Mouse (Mus musculus): ENCODE results near the gene Srek1. TPM values are rescaled to one million over a fixed set of nuclear protein-coding genes. Genes with fewer than 3 reads are reported as not detected.

The Srek1 gene
- 75.2 and 83.5 TPM in 2 replicates for polyA plus RNA-seq (2015; fragmentation: Nextera tagmentation; extraction: Ambion mirVana)

DNA sequence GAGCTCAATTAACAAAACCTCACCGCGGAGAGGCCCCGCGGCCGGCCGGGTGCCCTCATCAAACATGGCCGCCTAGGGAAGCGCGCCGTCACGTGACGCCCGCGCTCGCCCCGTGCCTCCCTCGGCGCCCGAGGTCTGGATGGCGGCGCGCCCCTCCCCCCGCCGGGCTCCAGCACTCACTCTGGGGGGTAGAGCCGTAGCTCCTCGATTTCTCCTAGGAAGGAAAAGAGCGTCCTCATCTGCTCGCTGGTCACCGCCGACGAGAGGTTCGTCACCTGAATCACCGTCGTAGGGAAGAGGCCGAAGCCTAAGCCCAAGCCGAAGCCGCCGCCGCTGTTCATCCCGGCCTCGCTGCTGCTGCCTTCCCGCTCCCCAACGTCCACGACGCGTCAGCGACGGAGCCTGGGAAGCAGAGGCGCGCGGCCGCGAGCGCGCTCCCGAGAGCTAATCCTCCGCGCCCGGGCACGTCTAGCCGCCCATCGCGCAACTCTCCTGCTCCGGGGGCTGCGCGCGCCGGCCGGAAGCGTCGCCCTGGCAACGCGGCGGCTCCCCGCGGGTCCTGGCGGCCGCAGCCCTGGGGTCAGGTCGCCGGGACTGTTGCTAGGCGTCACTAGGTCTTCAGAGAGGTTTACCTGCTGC is at the start of gene Srek1:
Srek1 (minus strand) TSS at position 490 of the 639 bp plus-strand sequence.
- no peaks in the 10 kb centered on the region for H3K27me3 ChIP-seq
- H3K27ac ChIP-seq (replicated peaks), result peak within 1 kb of the TSS; percentile 99
- no peaks in the 10 kb centered on the region for H3K9me3 ChIP-seq
- peak within 1 kb of the TSS; percentile 87 for H3K9ac ChIP-seq
- peak; percentile 95 for ATAC-seq (ENCODE audit: low read depth)
- no peaks in the 10 kb centered on the region for H3K36me3 ChIP-seq
- H3K4me1 ChIP-seq (replicated peaks), result peaks cover 31% of the 10 kb centered on the region
- H3K4me2 ChIP-seq, result peak within 1 kb of the TSS; percentile 64
- H3K4me3 ChIP-seq, result peak within 1 kb of the TSS; percentile 67
- under 1% methylated on average over 81 of the region's 81 CpGs for WGBS

DNA sequence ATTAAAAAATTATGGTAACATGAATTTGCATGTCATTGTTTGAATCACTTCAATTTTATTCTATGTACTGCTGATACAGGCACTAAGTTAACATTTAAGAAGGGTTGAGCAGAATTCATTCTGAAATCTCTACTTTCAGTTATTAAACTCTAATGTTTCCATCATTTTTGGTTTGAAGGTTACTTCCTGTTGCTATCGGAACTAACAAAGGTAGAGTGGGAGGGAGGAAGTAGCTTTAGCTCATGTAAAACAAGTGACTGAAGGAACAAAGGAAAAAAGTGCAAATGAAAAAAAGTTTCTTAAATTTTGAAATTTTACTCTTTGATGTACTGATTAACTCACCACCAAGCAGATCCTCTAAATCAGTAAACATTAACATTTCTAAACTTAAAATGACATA is 47.9 kb upstream of the Srek1 start:
- H3K9ac ChIP-seq, result no peak overlapping the region
- no peaks in the 10 kb centered on the region for H3K4me1 ChIP-seq (replicated peaks)
- ATAC-seq (ENCODE audit: low read depth), result no peak
- H3K9me3 ChIP-seq, result no peaks in the 10 kb centered on the region
- H3K4me3 ChIP-seq, result no peak overlapping the region
- 90% methylated on average over 1 of the region's 1 CpGs for WGBS
- H3K27me3 ChIP-seq, result no peaks in the 10 kb centered on the region
- no peak overlapping the region for H3K27ac ChIP-seq (replicated peaks)
- no peak overlapping the region for H3K4me2 ChIP-seq
- peaks cover 24% of the 10 kb centered on the region for H3K36me3 ChIP-seq

DNA sequence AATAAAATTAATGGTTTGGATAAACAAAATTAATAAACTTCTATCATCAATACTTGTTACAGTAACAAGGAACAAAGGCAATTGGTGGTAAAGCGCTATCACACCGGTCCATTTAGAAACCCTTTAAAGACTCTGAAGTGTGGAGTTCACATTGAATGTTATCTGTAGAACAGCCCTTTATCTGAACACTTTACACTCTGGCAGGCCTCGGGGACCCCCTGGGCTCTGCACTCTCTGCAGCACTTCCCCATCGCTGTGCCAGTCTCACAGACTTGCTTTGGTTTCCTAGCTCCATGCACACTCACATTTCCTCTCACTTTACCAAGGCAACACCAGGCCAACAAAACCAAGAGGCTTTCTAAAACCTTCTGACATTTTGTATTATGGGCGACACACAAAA is 45.0 kb upstream of the Srek1 start:
- Histone ChIP-seq H3K9me3 (no peaks in the 10 kb centered on the region), H3K36me3 (peaks cover 27% of the 10 kb centered on the region), H3K27ac (replicated peaks) (no peak overlapping the region), H3K9ac (no peak overlapping the region), H3K4me1 (replicated peaks) (no peaks in the 10 kb centered on the region), H3K4me3 (no peak overlapping the region), H3K27me3 (no peaks in the 10 kb centered on the region), H3K4me2 (no peak overlapping the region)
- ATAC-seq (ENCODE audit: low read depth), result no peak
- WGBS, result 82% methylated on average over 5 of the region's 5 CpGs

DNA sequence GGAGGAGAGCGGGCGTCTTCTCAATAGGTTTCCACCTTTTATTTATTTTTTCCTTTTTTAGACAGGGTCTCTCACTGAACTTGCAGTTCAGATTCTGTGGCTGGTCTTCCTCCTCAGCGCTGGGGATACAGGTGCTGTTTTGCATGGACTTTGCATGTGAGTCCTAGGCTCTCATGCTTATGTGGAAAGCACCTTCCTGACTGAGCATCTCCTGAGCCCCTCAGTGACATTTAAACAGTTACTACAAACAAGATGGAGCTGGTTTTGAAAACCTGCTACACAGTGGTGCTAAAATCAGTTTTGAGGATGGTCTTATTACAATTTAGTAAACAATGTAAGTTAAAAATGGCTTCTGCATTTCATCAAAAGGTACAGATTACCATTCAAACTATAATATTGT is 43.5 kb upstream of the Srek1 start:
- no peak for ATAC-seq (ENCODE audit: low read depth)
- no peaks in the 10 kb centered on the region for H3K27me3 ChIP-seq
- no peak overlapping the region for H3K27ac ChIP-seq (replicated peaks)
- peaks cover 23% of the 10 kb centered on the region for H3K36me3 ChIP-seq
- no peaks in the 10 kb centered on the region for H3K9me3 ChIP-seq
- H3K4me2 ChIP-seq, result no peak overlapping the region
- no peak overlapping the region for H3K9ac ChIP-seq
- 87% methylated on average over 3 of the region's 3 CpGs for WGBS
- no peak overlapping the region for H3K4me3 ChIP-seq
- no peaks in the 10 kb centered on the region for H3K4me1 ChIP-seq (replicated peaks)

DNA sequence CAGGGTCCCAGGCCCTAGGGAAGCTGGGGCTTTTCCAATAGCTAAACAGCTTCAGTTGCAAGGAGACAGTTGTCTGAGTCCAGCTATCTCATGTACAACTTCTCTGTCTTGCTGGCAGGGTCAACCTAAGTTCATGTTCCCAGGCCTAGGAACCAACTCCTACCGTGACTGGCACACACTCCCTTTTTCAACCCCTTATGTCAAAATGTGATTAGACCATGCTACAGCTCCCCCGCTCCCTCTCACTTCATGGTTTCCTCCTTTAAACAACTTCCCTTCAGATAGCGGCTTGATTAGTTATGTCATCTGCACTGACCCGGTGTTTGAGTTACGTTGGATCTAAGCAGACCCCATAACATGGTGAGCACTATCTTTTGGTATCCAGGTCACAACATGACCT is 33.1 kb upstream of the Srek1 start:
- H3K4me2 ChIP-seq, result no peak overlapping the region
- H3K27me3 ChIP-seq, result no peaks in the 10 kb centered on the region
- no peak overlapping the region for H3K4me3 ChIP-seq
- no peaks in the 10 kb centered on the region for H3K9me3 ChIP-seq
- ATAC-seq (ENCODE audit: low read depth), result no peak
- no peak overlapping the region for H3K27ac ChIP-seq (replicated peaks)
- WGBS, result 80% methylated on average over 5 of the region's 5 CpGs
- H3K9ac ChIP-seq, result no peak overlapping the region
- peaks cover 12% of the 10 kb centered on the region for H3K4me1 ChIP-seq (replicated peaks)
- peaks cover 1% of the 10 kb centered on the region for H3K36me3 ChIP-seq

DNA sequence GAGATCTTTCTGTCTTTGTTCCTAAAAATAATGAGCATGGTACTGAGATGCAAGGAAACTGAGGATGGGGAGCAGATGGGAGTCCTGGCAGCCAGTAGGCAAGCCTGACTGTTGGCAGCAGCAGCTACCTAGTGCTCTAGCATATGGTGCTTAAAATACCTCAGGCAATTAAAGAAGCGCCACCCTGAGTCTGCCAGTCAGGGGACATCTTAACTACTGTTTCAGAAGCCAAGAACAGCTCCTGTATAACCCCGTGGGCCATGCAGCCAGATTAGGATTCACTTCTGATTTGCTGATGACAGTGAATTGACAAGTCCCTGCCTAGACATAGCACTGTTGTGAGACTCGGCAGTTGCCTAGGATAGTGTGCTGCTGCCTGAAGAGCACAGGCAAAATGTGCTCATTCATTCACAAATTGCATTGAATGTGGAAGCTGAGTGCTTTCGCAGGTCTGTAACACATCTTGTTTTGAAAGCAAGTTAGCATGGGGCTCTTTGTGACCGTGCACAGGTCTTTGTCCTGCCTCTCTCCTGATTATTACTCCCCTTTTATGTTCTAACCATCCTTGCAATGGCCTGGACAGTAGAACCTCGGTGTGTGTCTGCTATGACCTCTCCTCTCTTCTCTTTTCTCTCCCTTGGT is 31.9 kb upstream of the Srek1 start:
- H3K27me3 ChIP-seq, result no peaks in the 10 kb centered on the region
- H3K4me1 ChIP-seq (replicated peaks), result peaks cover 12% of the 10 kb centered on the region
- H3K9ac ChIP-seq, result no peak overlapping the region
- no peak overlapping the region for H3K4me2 ChIP-seq
- no peaks in the 10 kb centered on the region for H3K9me3 ChIP-seq
- 13% methylated on average over 6 of the region's 6 CpGs for WGBS
- no peaks in the 10 kb centered on the region for H3K36me3 ChIP-seq
- no peak overlapping the region for H3K4me3 ChIP-seq
- peak; percentile 92 for ATAC-seq (ENCODE audit: low read depth)
- peak overlapping the region; percentile 75 for H3K27ac ChIP-seq (replicated peaks)

DNA sequence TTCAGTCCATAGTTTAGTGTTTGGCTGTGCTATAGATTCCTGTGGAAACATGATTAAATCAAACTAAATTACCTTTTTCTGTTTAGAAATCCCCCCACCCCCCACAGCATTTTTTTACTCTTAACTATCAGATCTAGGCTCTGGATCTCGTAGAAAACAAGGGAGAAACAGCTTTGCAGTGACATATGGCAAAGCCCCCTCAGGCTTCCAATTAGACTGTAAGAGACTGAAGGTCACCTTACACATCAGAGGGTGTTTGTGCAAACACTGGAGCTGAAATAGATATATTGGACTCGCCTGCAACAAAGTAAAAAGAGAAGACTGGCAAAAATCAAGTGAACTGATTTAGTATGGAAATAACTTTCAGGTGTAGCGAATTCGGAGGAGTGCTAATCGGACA is 29.3 kb upstream of the Srek1 start:
- Histone ChIP-seq H3K4me1 (replicated peaks) (peaks cover 12% of the 10 kb centered on the region), H3K27me3 (no peaks in the 10 kb centered on the region), H3K36me3 (no peaks in the 10 kb centered on the region), H3K9ac (no peak overlapping the region), H3K4me3 (no peak overlapping the region), H3K27ac (replicated peaks) (no peak overlapping the region), H3K4me2 (no peak overlapping the region), H3K9me3 (no peaks in the 10 kb centered on the region)
- WGBS, result 74% methylated on average over 5 of the region's 5 CpGs
- no peak for ATAC-seq (ENCODE audit: low read depth)

DNA sequence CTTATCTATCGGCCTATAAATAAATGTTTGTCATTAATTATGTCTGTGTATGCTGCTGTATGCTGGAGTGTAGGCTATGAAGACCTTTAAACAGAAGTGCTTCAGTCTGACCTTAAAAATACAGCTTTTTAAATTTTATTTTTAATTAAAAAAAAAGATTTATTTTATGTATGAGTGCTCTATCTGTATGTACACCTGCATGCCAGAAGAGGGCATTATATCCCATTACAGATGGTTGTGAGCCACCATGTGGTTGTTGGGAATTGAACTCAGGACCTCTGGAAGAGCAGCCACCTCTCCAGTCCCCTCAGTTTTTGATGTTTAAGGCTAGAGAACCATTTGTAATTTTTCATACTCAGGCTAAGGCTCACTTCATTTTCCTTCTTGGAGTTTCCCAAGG is 26.6 kb upstream of the Srek1 start:
- H3K27ac ChIP-seq (replicated peaks), result no peak overlapping the region
- no peaks in the 10 kb centered on the region for H3K36me3 ChIP-seq
- WGBS, result 94% methylated on average over 1 of the region's 1 CpGs
- H3K4me1 ChIP-seq (replicated peaks), result 0 out of 2 replicates have a peak, but pooled peaks cover 4% of the 10 kb centered on the region
- no peak overlapping the region for H3K9ac ChIP-seq
- no peak overlapping the region for H3K4me2 ChIP-seq
- H3K9me3 ChIP-seq, result no peaks in the 10 kb centered on the region
- no peak for ATAC-seq (ENCODE audit: low read depth)
- H3K27me3 ChIP-seq, result no peaks in the 10 kb centered on the region
- H3K4me3 ChIP-seq, result no peak overlapping the region

DNA sequence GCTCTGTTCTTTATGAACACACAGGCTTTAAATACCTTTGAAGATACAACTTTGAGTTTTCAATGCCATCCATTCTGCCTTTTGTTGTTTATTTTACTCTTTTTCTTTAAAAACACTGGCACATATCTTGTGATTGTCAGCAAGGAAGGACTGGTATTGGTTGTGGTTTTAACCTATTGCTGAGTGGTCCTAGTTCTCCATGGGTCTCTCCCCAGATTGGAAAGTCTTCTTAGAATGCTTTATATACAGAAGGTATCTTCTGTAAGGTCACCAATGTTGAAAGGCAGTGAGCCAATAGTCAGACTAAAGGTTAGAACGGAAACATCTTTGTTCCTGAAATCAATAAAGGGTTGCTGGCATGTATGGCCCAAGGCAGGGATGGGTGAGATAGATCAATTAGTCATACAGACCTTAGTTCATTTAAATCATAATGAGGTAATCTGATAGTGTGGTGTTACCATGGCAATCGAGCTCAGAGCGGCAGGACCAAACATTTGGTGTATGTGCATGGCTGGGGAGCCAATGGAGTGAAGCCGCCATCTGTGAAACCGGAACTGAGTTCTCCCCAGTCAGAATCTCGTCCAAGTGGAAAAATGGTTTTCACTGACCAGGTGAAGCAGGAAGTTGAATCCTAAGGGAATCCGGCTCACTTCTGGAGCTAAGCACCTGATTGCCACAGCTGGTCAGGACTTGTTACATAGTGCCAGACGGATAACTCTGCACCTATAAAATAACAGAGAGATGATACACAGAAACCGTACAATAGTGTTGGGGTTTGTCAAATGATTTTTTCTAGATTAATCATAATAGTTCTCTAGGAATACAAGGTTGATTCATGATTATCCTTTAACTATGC is 20.5 kb upstream of the Srek1 start:
- WGBS, result 52% methylated on average over 9 of the region's 9 CpGs
- H3K27ac ChIP-seq (replicated peaks), result no peak overlapping the region; the same call in 1 of the 2 replicates
- H3K4me1 ChIP-seq (replicated peaks), result 0 out of 2 replicates have a peak, but pooled peaks cover 4% of the 10 kb centered on the region
- no peak overlapping the region for H3K4me3 ChIP-seq
- ATAC-seq (ENCODE audit: low read depth), result peak; percentile 83
- H3K27me3 ChIP-seq, result no peaks in the 10 kb centered on the region
- H3K36me3 ChIP-seq, result no peaks in the 10 kb centered on the region
- no peak overlapping the region for H3K9ac ChIP-seq
- no peaks in the 10 kb centered on the region for H3K9me3 ChIP-seq
- no peak overlapping the region for H3K4me2 ChIP-seq

DNA sequence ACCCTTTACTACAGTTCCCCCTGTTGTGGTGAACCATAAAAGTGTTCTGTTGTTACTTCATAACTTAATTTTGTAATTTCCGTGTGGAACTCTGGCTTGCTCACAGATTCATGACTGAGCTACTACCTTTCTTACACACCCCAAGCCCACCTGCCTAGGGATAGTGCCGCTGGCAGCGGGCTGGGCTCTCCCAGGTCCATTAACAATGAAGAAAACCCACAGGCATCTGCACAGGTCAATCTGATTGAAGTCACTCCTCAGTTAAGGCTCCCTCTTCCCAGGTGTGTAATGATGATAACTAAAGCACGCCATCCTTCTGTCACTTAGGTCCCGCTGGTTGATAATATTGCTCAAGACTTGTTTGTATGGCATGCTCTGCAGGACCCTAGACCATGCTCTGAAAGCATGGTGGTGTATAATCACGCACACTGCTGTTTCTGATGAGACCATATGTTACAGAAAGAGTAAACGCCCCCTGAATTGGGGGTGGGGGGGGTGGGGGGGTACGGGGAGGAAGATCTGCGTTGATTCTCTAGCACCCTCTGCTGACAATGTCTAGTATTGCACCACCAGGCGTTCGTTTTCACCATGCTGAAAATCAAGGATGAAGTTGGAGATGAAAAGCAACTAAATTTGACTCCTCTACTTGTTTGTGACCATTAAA is 5.6 kb upstream of the Srek1 start:
- Histone ChIP-seq H3K4me1 (replicated peaks) (peaks cover 3% of the 10 kb centered on the region; the same call in 1 of the 2 replicates), H3K4me2 (no peak overlapping the region), H3K4me3 (no peak overlapping the region), H3K36me3 (no peaks in the 10 kb centered on the region), H3K27me3 (no peaks in the 10 kb centered on the region), H3K9me3 (no peaks in the 10 kb centered on the region), H3K27ac (replicated peaks) (no peak overlapping the region), H3K9ac (no peak overlapping the region)
- peak; percentile 59; the same call in 1 of the 2 replicates for ATAC-seq (ENCODE audit: low read depth)
- WGBS, result 31% methylated on average over 11 of the region's 11 CpGs

DNA sequence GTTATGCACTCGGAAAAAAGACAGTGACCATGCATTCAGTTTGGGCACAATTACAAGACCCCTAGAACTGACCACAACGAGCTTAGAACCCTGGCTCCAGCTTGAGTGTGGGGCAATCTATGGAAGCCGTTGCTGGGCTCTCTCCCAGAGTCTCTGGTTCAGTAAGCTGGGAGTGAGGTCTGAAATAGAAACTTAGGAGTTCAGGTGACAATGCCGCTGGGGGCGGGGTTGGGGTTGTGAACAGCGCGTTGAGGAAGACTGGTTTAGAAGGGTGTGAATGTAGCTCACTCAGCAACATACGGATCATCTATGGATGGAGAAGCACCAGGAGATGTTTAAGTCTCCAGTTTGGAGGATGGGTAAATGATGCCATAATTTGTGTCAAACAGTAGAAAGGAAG is 2.7 kb upstream of the Srek1 start:
- 74% methylated on average over 8 of the region's 8 CpGs for WGBS
- no peak for ATAC-seq (ENCODE audit: low read depth)
- H3K27ac ChIP-seq (replicated peaks), result no peak overlapping the region
- H3K4me1 ChIP-seq (replicated peaks), result peaks cover 16% of the 10 kb centered on the region
- H3K4me3 ChIP-seq, result no peak overlapping the region
- H3K4me2 ChIP-seq, result no peak overlapping the region
- H3K36me3 ChIP-seq, result no peaks in the 10 kb centered on the region
- no peaks in the 10 kb centered on the region for H3K9me3 ChIP-seq
- H3K27me3 ChIP-seq, result no peaks in the 10 kb centered on the region
- H3K9ac ChIP-seq, result no peak overlapping the region
